Mouse (Mus musculus) liver, embryonic 16.5 days (tissue): ENCODE data around the gene Spata3. TPM values are rescaled to one million over a fixed set of nuclear protein-coding genes. Genes with fewer than 3 reads are reported as not detected.
"Not testable (repeated sequence)": the region's sequence is repeated elsewhere in the genome, so short reads cannot be mapped to it uniquely, and the experiment has no call there.

Experiments
- ATAC-seq: fragments of 200-750 bp; cut with Nextera tagmentation; 2 replicates; pipeline ENCODE4 v1.8.0; 2017; ENCODE audit warnings: low read depth, mild to moderate bottlenecking, moderate number of reproducible peaks, moderate library complexity
- H3K27ac ChIP-seq: fragments of 300-500 bp; sonication (generic); 2 replicates; pipeline ENCODE4 v1.5.1; 2014; ENCODE audit warnings: mild to moderate bottlenecking, low read length
- H3K27me3 ChIP-seq: fragments of 300-500 bp; sonication (generic); 2 replicates; pipeline ENCODE4 v1.6.1; 2014; ENCODE audit warnings: low read depth, low read length, mixed read lengths; ENCODE audit not compliant: control insufficient read depth, insufficient read depth
- H3K36me3 ChIP-seq: fragments of 300-500 bp; sonication (generic); 2 replicates; pipeline ENCODE4 v1.6.1; 2014; ENCODE audit warnings: mild to moderate bottlenecking; ENCODE audit not compliant: control insufficient read depth, insufficient read depth
- H3K4me1 ChIP-seq: fragments of 300-500 bp; sonication (generic); 2 replicates; pipeline ENCODE4 v1.6.1; 2014; ENCODE audit warnings: low read depth, low read length, mixed read lengths; ENCODE audit not compliant: control insufficient read depth
- H3K4me2 ChIP-seq: fragments of 300-500 bp; sonication (generic); 2 replicates; pipeline ENCODE4 v1.6.1; 2014; ENCODE audit warnings: low read depth, low read length, mixed read lengths
- H3K4me3 ChIP-seq: fragments of 300-500 bp; sonication (generic); 2 replicates; pipeline ENCODE4 v1.5.1; 2014; ENCODE audit warnings: low read depth, mild to moderate bottlenecking, low read length
- H3K9ac ChIP-seq: fragments of 300-500 bp; sonication (generic); 2 replicates; pipeline ENCODE4 v1.6.1; 2014; ENCODE audit warnings: low read depth, low read length
- H3K9me3 ChIP-seq: fragments of 300-500 bp; sonication (generic); replicated peaks from 2 replicates; pipeline ENCODE4 v1.6.1; 2016; ENCODE audit warnings: low read length; ENCODE audit not compliant: control insufficient read depth
- WGBS: fragments of 180-500 bp; shearing (Covaris S2); extraction: QIAGEN DNeasy Blood & Tissue Kit; methylation state at CpG from one replicate; pipeline ENCODE4 v1.1.7; 2014; ENCODE audit not compliant: insufficient replicate concordance; 5-methylcytosine and 5-hydroxymethylcytosine counted together
- polyA plus RNA-seq: library from polyadenylated mRNA; unstranded; fragments of >200 nt; fragmentation: Nextera tagmentation; extraction: Ambion mirVana; gene quantifications from 2 replicates; pipeline ENCODE4 v1.2.1, GENCODE M21; 2015

The Spata3 gene
- polyA plus RNA-seq, 1 experiment from 2014 or later, result 0.24 TPM

GRCm38 (mm10) chr1:86007778-86008177 lies 8.8 kb upstream of the Spata3 start:
- H3K4me2 ChIP-seq, result no peak overlapping the region
- H3K9me3 ChIP-seq, result no peaks in the 10 kb centered on the region
- H3K27me3 ChIP-seq, result no peaks in the 10 kb centered on the region; the same call in 1 of the 2 replicates
- H3K27ac ChIP-seq, result no peak overlapping the region
- no peak overlapping the region for H3K4me3 ChIP-seq
- H3K4me1 ChIP-seq, result no peaks in the 10 kb centered on the region
- no peak overlapping the region for H3K9ac ChIP-seq
- peak; percentile 53; the same call in 1 of the 2 replicates for ATAC-seq
- H3K36me3 ChIP-seq, result no peaks in the 10 kb centered on the region
- WGBS, result 5% methylated on average over 7 of the region's 7 CpGs

- H3K9ac ChIP-seq, H3K36me3 ChIP-seq, H3K27ac ChIP-seq, H3K9me3 ChIP-seq, H3K4me2 ChIP-seq, H3K4me1 ChIP-seq, H3K4me3 ChIP-seq, ATAC-seq: not testable (repeated sequence)
- 81% methylated on average over 9 of the region's 9 CpGs for WGBS
- peaks cover 18% of the 10 kb centered on the region for H3K27me3 ChIP-seq
Observed at GRCm38 (mm10) chr1:86015758-86016157, 858 bp upstream of the Spata3 start.

- peak overlapping the region; percentile 67 for H3K4me2 ChIP-seq
- H3K4me3 ChIP-seq, result peak overlapping the region; percentile 52
- H3K27ac ChIP-seq, result no peak overlapping the region
- peaks cover 18% of the 10 kb centered on the region for H3K27me3 ChIP-seq
- no peaks in the 10 kb centered on the region for H3K4me1 ChIP-seq
- H3K9me3 ChIP-seq, result no peaks in the 10 kb centered on the region
- 0 out of 2 replicates have a peak overlapping the region, but pooled peaks have one; percentile 34 for H3K9ac ChIP-seq
- peak; percentile 39; the same call in 1 of the 2 replicates for ATAC-seq
- H3K36me3 ChIP-seq, result no peaks in the 10 kb centered on the region
- WGBS, result 2% methylated on average over 60 of the region's 60 CpGs
Observed at GRCm38 (mm10) chr1:86018235-86019055, 1.8 kb downstream of the Spata3 start.

- H3K27me3 ChIP-seq, result peaks cover 18% of the 10 kb centered on the region
Observed at GRCm38 (mm10) chr1:86021365-86021989, 4.9 kb downstream of the Spata3 start.

GRCm38 (mm10) chr1:86032273-86032987 lies 15.8 kb downstream of the Spata3 start:
- no peak for ATAC-seq
- Histone ChIP-seq H3K9ac (no peak overlapping the region), H3K27ac (no peak overlapping the region), H3K4me3 (no peak overlapping the region), H3K27me3 (no peaks in the 10 kb centered on the region), H3K9me3 (no peaks in the 10 kb centered on the region), H3K4me1 (no peaks in the 10 kb centered on the region), H3K4me2 (no peak overlapping the region), H3K36me3 (no peaks in the 10 kb centered on the region)
- 30% methylated on average over 11 of the region's 11 CpGs for WGBS

More at GRCm38 (mm10) chr1:86021365-86021989, 4.9 kb downstream of the Spata3 start:
- Histone ChIP-seq H3K4me1 (no peaks in the 10 kb centered on the region), H3K4me3 (no peak overlapping the region), H3K27ac (no peak overlapping the region), H3K9ac (no peak overlapping the region), H3K9me3 (no peaks in the 10 kb centered on the region), H3K36me3 (no peaks in the 10 kb centered on the region), H3K4me2 (no peak overlapping the region)
- ATAC-seq, result no peak
- WGBS, result 36% methylated on average over 11 of the region's 11 CpGs

GRCm38 (mm10) chr1:86038191-86038951 lies 21.8 kb downstream of the Spata3 start:
- Histone ChIP-seq H3K36me3 (no peaks in the 10 kb centered on the region), H3K9ac (no peak overlapping the region)

GRCm38 (mm10) chr1:86040131-86040530 lies 23.5 kb downstream of the Spata3 start:
- Histone ChIP-seq H3K9ac (no peak overlapping the region), H3K4me2 (no peak overlapping the region), H3K27ac (peak overlapping the region; percentile 52), H3K27me3 (peaks cover 16% of the 10 kb centered on the region), H3K4me1 (peaks cover 5% of the 10 kb centered on the region), H3K36me3 (no peaks in the 10 kb centered on the region), H3K9me3 (no peaks in the 10 kb centered on the region), H3K4me3 (no peak overlapping the region)
- 52% methylated on average over 4 of the region's 4 CpGs for WGBS
- peak; percentile 81 for ATAC-seq

More at GRCm38 (mm10) chr1:86038191-86038951, 21.8 kb downstream of the Spata3 start:
- H3K27ac ChIP-seq, result peak overlapping the region; percentile 51
- ATAC-seq, result peak; percentile 35; the same call in 1 of the 2 replicates
- H3K4me1 ChIP-seq, result peaks cover 5% of the 10 kb centered on the region
- no peaks in the 10 kb centered on the region for H3K9me3 ChIP-seq
- H3K4me2 ChIP-seq, result no peak overlapping the region
- WGBS, result 29% methylated on average over 3 of the region's 3 CpGs
- no peak overlapping the region for H3K4me3 ChIP-seq
- H3K27me3 ChIP-seq, result peaks cover 3% of the 10 kb centered on the region; the same call in 1 of the 2 replicates

GRCm38 (mm10) chr1:86040817-86041216 lies 24.2 kb downstream of the Spata3 start:
- Histone ChIP-seq H3K27me3 (peaks cover 23% of the 10 kb centered on the region), H3K9me3 (no peaks in the 10 kb centered on the region), H3K4me1 (peaks cover 5% of the 10 kb centered on the region), H3K9ac (no peak overlapping the region), H3K4me3 (no peak overlapping the region), H3K4me2 (no peak overlapping the region), H3K27ac (peak overlapping the region; percentile 52), H3K36me3 (no peaks in the 10 kb centered on the region)
- 51% methylated on average over 3 of the region's 3 CpGs for WGBS
- ATAC-seq, result no peak
